Mouse (Mus musculus) E14TG2a.4 (cell line): Measurements from ENCODE around the gene Txndc15.

Source experiments
- CTCF ChIP-seq: conservative IDR thresholded peaks from 2 replicates; pipeline ENCODE4 v1.5.1; 2014; ENCODE audit warnings: low read length
- POU5F1 ChIP-seq: IDR thresholded peaks from 2 replicates; pipeline ENCODE4 v1.6.1; 2014; ENCODE audit warnings: low read length, borderline replicate concordance

GRCm38 (mm10) chr13:55730716-55731115 lies 16.3 kb downstream of the Txndc15 start:
- TF ChIP-seq CTCF, result no peak
- TF ChIP-seq POU5F1, result no peak
